Mouse (Mus musculus) heart, adult 2 months (tissue): ENCODE results near the gene Krcc1. TPM values are rescaled to one million over a fixed set of nuclear protein-coding genes. Genes with fewer than 3 reads are reported as not detected.
A peak's percentile ranks its signal among the peaks of the same experiment; 100 is the strongest.

Source experiments
- DNase-seq, 2 experiments: peaks; one replicate each; pipeline ENCODE4 v3.0.0; 2021
- H3K27ac ChIP-seq: fragments of 200-600 bp; 2 replicates; pipeline ENCODE4 v1.8.1; 2022
- H3K27me3 ChIP-seq: fragments of 200-500 bp; 2 replicates; pipeline ENCODE4 v1.6.1; 2012; ENCODE audit warnings: mild to moderate bottlenecking, low read length, inconsistent platforms, mixed read lengths; ENCODE audit not compliant: control insufficient read depth, insufficient read depth
- H3K36me3 ChIP-seq: fragments of 200-500 bp; 2 replicates; pipeline ENCODE4 v1.6.1; 2012; ENCODE audit warnings: low read length, inconsistent platforms; ENCODE audit not compliant: control insufficient read depth, insufficient read depth
- H3K4me1 ChIP-seq: fragments of 200-500 bp; 2 replicates; pipeline ENCODE4 v1.6.1; 2011; ENCODE audit warnings: low read length; ENCODE audit not compliant: control insufficient read depth, insufficient read depth
- H3K4me3 ChIP-seq: fragments of 200-600 bp; 2 replicates; pipeline ENCODE4 v1.8.1; 2022
- H3K79me2 ChIP-seq: fragments of 200-500 bp; replicated peaks from 2 replicates; pipeline ENCODE4 v1.6.1; 2012; ENCODE audit warnings: mild to moderate bottlenecking, inconsistent platforms, low read length, moderate library complexity, mixed read lengths; ENCODE audit not compliant: control insufficient read depth, insufficient read depth
- H3K9ac ChIP-seq: fragments of 200-500 bp; 2 replicates; pipeline ENCODE4 v1.6.1; 2012; ENCODE audit warnings: low read depth, mild to moderate bottlenecking, control low read depth, inconsistent platforms, low read length, mixed read lengths
- CTCF ChIP-seq: fragments of 200-600 bp; IDR thresholded peaks from 2 replicates; pipeline ENCODE4 v1.8.1; 2022; ENCODE audit warnings: antibody characterized with exemption, mild to moderate bottlenecking, moderate library complexity
- EP300 ChIP-seq: fragments of 200-500 bp; IDR thresholded peaks from 2 replicates; pipeline ENCODE4 v1.6.1; 2011; ENCODE audit warnings: low read depth, low read length, control low read depth; ENCODE audit not compliant: insufficient read depth
- POLR2A ChIP-seq: fragments of 200-500 bp; IDR thresholded peaks from 2 replicates; pipeline ENCODE4 v1.6.1; 2011; ENCODE audit warnings: mild to moderate bottlenecking, low read depth, low read length, control low read depth; ENCODE audit not compliant: insufficient read depth
- WGBS: fragments of 180-500 bp; shearing (Covaris S2); methylation state at CpG from one replicate; pipeline ENCODE4 v1.1.7; 2018; 5-methylcytosine and 5-hydroxymethylcytosine counted together
- intact Hi-C: fragments of 180-260 bp; cut with DNase I; formaldehyde crosslinking; loops from one replicate; pipeline ENCODE4 v1.15.1; 2025
- polyA plus RNA-seq: library from polyadenylated mRNA; depleted of rRNA; stranded (reverse); fragments of >200 nt; gene quantifications from 2 replicates; pipeline ENCODE4 v1.2.3, GENCODE M21; 2012
- total RNA-seq, 2 experiments: library from RNA; stranded (reverse); gene quantifications; 2 replicates each; pipeline ENCODE4 v1.2.3; 2021

Krcc1 gene
- total and polyA plus RNA-seq, 3 experiments, result 10.2 to 63.5 (median 56.1) TPM

- Histone ChIP-seq H3K27me3 (no peaks in the 10 kb centered on the region), H3K79me2 (no peaks in the 10 kb centered on the region), H3K36me3 (peaks cover 3% of the 10 kb centered on the region; the same call in 1 of the 2 replicates), H3K4me3 (no peak overlapping the region), H3K4me1 (peaks cover 2% of the 10 kb centered on the region; the same call in 1 of the 2 replicates), H3K9ac (no peak overlapping the region), H3K27ac (no peak overlapping the region)
- no peak for DNase-seq
- TF ChIP-seq CTCF (no peak), POLR2A (no peak), EP300 (no peak)
- intact Hi-C loops, result no loop called here
- 53% methylated on average over 3 of the region's 3 CpGs for WGBS
Measured at GRCm38 (mm10) chr6:71235944-71236343, 35.5 kb upstream of the Krcc1 start.

GRCm38 (mm10) chr6:71236506-71236905 is 35.0 kb upstream of the Krcc1 start:
- Histone ChIP-seq H3K4me3 (no peak overlapping the region), H3K27me3 (no peaks in the 10 kb centered on the region), H3K4me1 (peaks cover 2% of the 10 kb centered on the region; the same call in 1 of the 2 replicates), H3K27ac (no peak overlapping the region), H3K9ac (no peak overlapping the region), H3K79me2 (no peaks in the 10 kb centered on the region), H3K36me3 (peaks cover 3% of the 10 kb centered on the region; the same call in 1 of the 2 replicates)
- no peak for TF ChIP-seq EP300
- no peak for TF ChIP-seq POLR2A
- no peak for TF ChIP-seq CTCF
- DNase-seq, result no peak
- 86% methylated on average over 6 of the region's 6 CpGs for WGBS
- intact Hi-C loops, result no loop called here

- no peak overlapping the region for H3K4me3 ChIP-seq
- DNase-seq, result no peak
- TF ChIP-seq CTCF (no peak), POLR2A (no peak), EP300 (no peak)
- no peak overlapping the region for H3K9ac ChIP-seq
- 81% methylated on average over 6 of the region's 6 CpGs for WGBS
- no peak overlapping the region for H3K27ac ChIP-seq
- peaks cover 3% of the 10 kb centered on the region; the same call in 1 of the 2 replicates for H3K36me3 ChIP-seq
- H3K79me2 ChIP-seq, result no peaks in the 10 kb centered on the region
- intact Hi-C loops, result no loop called here
- H3K4me1 ChIP-seq, result peaks cover 2% of the 10 kb centered on the region; the same call in 1 of the 2 replicates
- H3K27me3 ChIP-seq, result no peaks in the 10 kb centered on the region
Measured at GRCm38 (mm10) chr6:71237031-71237431, 34.4 kb upstream of the Krcc1 start.

GRCm38 (mm10) chr6:71239069-71239750 is 32.3 kb upstream of the Krcc1 start:
- Histone ChIP-seq H3K27me3 (no peaks in the 10 kb centered on the region), H3K4me3 (no peak overlapping the region), H3K9ac (no peak overlapping the region), H3K79me2 (no peaks in the 10 kb centered on the region), H3K36me3 (peaks cover 5% of the 10 kb centered on the region; the same call in 1 of the 2 replicates), H3K4me1 (peaks cover 4% of the 10 kb centered on the region; the same call in 1 of the 2 replicates), H3K27ac (no peak overlapping the region)
- TF ChIP-seq EP300 (no peak), POLR2A (no peak), CTCF (no peak)
- 76% methylated on average over 26 of the region's 26 CpGs for WGBS
- peak in 1 of 2 experiments; percentile 49 for DNase-seq
- intact Hi-C loops, result no loop called here

GRCm38 (mm10) chr6:71240831-71241230 is 30.6 kb upstream of the Krcc1 start:
- TF ChIP-seq EP300, result no peak
- TF ChIP-seq POLR2A, result no peak
- no peak for TF ChIP-seq CTCF
- Histone ChIP-seq H3K9ac (no peak overlapping the region), H3K4me3 (no peak overlapping the region), H3K27me3 (no peaks in the 10 kb centered on the region), H3K36me3 (peaks cover 5% of the 10 kb centered on the region; the same call in 1 of the 2 replicates), H3K27ac (no peak overlapping the region), H3K79me2 (no peaks in the 10 kb centered on the region), H3K4me1 (peaks cover 2% of the 10 kb centered on the region; the same call in 1 of the 2 replicates)
- no peak for DNase-seq
- intact Hi-C loops, result loop anchor here (5.0 kb wide), 1 partner anchor 156 kb away; no protein-coding TSS in a partner anchor
- 64% methylated on average over 7 of the region's 7 CpGs for WGBS

GRCm38 (mm10) chr6:71242811-71243210 is 28.7 kb upstream of the Krcc1 start:
- intact Hi-C loops, result loop anchor here (5.0 kb wide), 1 partner anchor 154 kb away; no protein-coding TSS in a partner anchor
- Histone ChIP-seq H3K36me3 (peaks cover 2% of the 10 kb centered on the region; the same call in 1 of the 2 replicates), H3K27ac (no peak overlapping the region), H3K9ac (no peak overlapping the region), H3K4me1 (peaks cover 2% of the 10 kb centered on the region; the same call in 1 of the 2 replicates), H3K4me3 (no peak overlapping the region), H3K27me3 (no peaks in the 10 kb centered on the region), H3K79me2 (no peaks in the 10 kb centered on the region)
- TF ChIP-seq CTCF (no peak), POLR2A (no peak), EP300 (no peak)
- WGBS, result 36% methylated on average over 1 of the region's 1 CpGs
- DNase-seq, result no peak
